Mouse (Mus musculus): ENCODE measurements at regions not wholly inside any gene's neighbourhood (a gene's known extent, or its start where the extent isn't known, plus 50 kb on each side); places are given as distances from the start of the nearest gene placed in this dataset.

DNA sequence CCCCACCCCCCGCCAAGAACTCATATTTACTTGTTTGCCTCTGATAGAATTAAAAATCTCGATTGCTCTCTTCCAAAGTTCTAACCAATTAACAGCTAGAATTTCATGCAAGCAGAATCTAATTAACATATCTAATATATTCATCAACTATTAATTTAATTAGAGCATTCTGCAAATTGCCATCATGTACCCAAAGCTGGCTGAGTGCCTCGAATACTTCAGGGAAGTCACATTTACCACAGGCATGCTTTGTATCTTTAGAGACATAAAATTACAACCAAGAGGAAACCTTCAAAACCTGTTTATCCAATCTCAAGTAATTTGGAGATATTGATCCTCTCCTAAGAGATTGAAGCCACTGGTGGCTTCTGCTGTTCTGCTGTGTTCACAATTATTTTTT lies 401.6 kb upstream of the Nmur2 start:
- Histone ChIP-seq H3K4me3 (ENCODE audit: low read depth, low read length) (no peak overlapping the region), H3K27ac (ENCODE audit: low read depth) (no peak overlapping the region), H3K9ac (replicated peaks) (no peak overlapping the region), H3K27me3 (ENCODE audit: insufficient read depth, low read length) (no peaks in the 10 kb centered on the region), H3K9me3 (ENCODE audit: low read length) (no peaks in the 10 kb centered on the region), H3K4me2 (ENCODE audit: low read depth, low read length) (no peak overlapping the region), H3K36me3 (replicated peaks; ENCODE audit: insufficient read depth, low read length) (no peaks in the 10 kb centered on the region), H3K4me1 (ENCODE audit: insufficient read depth) (no peaks in the 10 kb centered on the region)
- no peak for ATAC-seq
- 67% methylated on average over 3 of the region's 3 CpGs for WGBS (ENCODE audit: insufficient replicate concordance)
- DNase-seq = no peak
- TF ChIP-seq EP300 (IDR thresholded peaks at IDR 0.05; ENCODE audit: low read depth) (no peak), CTCF (IDR thresholded peaks at IDR 0.05; ENCODE audit: low read depth) (no peak)

DNA sequence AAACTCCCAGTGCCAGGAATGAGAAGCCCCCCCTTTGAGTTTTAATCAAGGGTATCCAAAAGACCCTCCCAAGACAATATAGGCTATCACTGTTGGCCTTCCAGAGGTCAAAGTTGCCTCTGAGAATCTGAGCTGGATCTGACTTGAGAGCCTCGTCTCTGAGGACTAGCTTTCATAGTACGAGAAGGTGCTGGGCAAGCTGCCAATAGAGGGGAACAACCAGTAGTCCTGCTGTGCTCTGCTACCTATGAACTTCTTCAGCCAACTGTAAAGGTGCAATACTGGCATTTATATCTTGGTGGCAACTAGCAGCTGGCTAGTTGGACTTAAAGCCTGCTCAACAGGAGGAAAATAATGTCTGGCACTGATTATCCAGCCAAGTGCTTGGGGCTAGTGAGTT lies 400.3 kb upstream of the Nmur2 start:
- Histone ChIP-seq H3K4me3 (ENCODE audit: low read depth, low read length) (no peak overlapping the region), H3K9ac (replicated peaks) (no peak overlapping the region), H3K9me3 (ENCODE audit: low read length) (no peaks in the 10 kb centered on the region), H3K27me3 (ENCODE audit: insufficient read depth, low read length) (no peaks in the 10 kb centered on the region), H3K4me1 (ENCODE audit: insufficient read depth) (no peaks in the 10 kb centered on the region), H3K36me3 (replicated peaks; ENCODE audit: insufficient read depth, low read length) (no peaks in the 10 kb centered on the region), H3K4me2 (ENCODE audit: low read depth, low read length) (no peak overlapping the region), H3K27ac (ENCODE audit: low read depth) (no peak overlapping the region)
- DNase-seq (no peak), ATAC-seq (no peak)
- TF ChIP-seq EP300 (IDR thresholded peaks at IDR 0.05; ENCODE audit: low read depth) = no peak
- no peak for TF ChIP-seq CTCF (IDR thresholded peaks at IDR 0.05; ENCODE audit: low read depth)
- 40% methylated on average over 2 of the region's 2 CpGs for WGBS (ENCODE audit: insufficient replicate concordance)

DNA sequence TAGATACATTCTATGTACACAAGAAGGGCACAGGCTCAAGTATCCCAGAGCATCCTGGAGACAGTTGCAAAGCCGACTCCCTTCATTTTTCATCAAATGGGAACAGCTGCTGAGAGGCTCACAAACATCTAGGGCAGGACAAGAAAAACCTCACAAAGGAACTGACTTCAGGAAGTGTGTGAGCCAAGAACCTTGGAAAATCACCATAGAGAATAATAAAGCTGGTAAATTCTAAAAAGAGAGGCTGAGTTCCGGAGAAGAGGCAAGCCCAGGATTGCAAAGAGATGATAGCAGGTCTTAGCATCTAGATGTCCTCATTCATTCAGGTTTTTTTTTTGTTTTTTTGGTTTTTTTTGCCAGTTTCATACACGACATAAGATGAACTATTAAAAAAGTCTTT lies 390.3 kb upstream of the Nmur2 start:
- TF ChIP-seq EP300 (IDR thresholded peaks at IDR 0.05; ENCODE audit: low read depth) (no peak), CTCF (IDR thresholded peaks at IDR 0.05; ENCODE audit: low read depth) (no peak)
- H3K9ac ChIP-seq (replicated peaks) = no peak overlapping the region
- 63% methylated on average over 3 of the region's 3 CpGs for WGBS (ENCODE audit: insufficient replicate concordance)
- DNase-seq (no peak), ATAC-seq (no peak)
- H3K4me3 ChIP-seq (ENCODE audit: low read depth, low read length) = no peak overlapping the region
- H3K27ac ChIP-seq (ENCODE audit: low read depth) = no peak overlapping the region
- H3K9me3 ChIP-seq (ENCODE audit: low read length) = no peaks in the 10 kb centered on the region
- H3K36me3 ChIP-seq (replicated peaks; ENCODE audit: insufficient read depth, low read length) = no peaks in the 10 kb centered on the region
- no peaks in the 10 kb centered on the region for H3K4me1 ChIP-seq (ENCODE audit: insufficient read depth)
- no peaks in the 10 kb centered on the region for H3K27me3 ChIP-seq (ENCODE audit: insufficient read depth, low read length)
- no peak overlapping the region for H3K4me2 ChIP-seq (ENCODE audit: low read depth, low read length)

DNA sequence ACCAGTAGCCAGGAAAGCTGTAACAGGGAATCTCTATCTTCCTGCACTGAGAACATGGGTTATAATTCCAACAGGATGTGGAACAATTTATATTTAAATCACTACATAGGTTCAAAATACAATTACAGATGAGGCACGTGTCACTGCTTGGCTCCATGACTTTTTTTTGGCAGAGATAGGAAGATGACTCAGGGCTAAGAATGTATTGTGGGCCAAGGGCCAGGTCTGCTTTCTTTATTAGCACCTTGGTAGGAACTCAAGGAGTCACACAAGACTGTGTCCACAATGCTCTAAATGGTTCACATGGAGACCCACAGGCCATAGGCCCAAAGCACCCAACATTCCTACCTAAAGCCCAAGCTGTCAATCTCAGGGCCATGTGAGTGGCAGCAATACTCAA lies 344.0 kb upstream of the Nmur2 start:
- H3K9ac ChIP-seq (replicated peaks) = no peak overlapping the region
- 41% methylated on average over 1 of the region's 1 CpGs for WGBS (ENCODE audit: insufficient replicate concordance)
- H3K36me3 ChIP-seq (replicated peaks; ENCODE audit: insufficient read depth, low read length) = no peaks in the 10 kb centered on the region
- no peak overlapping the region for H3K27ac ChIP-seq (ENCODE audit: low read depth)
- H3K4me2 ChIP-seq (ENCODE audit: low read depth, low read length) = no peak overlapping the region
- TF ChIP-seq EP300 (IDR thresholded peaks at IDR 0.05; ENCODE audit: low read depth) (no peak), CTCF (IDR thresholded peaks at IDR 0.05; ENCODE audit: low read depth) (no peak)
- H3K4me3 ChIP-seq (ENCODE audit: low read depth, low read length) = no peak overlapping the region
- H3K4me1 ChIP-seq (ENCODE audit: insufficient read depth) = no peaks in the 10 kb centered on the region
- no peaks in the 10 kb centered on the region for H3K27me3 ChIP-seq (ENCODE audit: insufficient read depth, low read length)
- DNase-seq = no peak
- no peak for ATAC-seq
- no peaks in the 10 kb centered on the region for H3K9me3 ChIP-seq (ENCODE audit: low read length)

DNA sequence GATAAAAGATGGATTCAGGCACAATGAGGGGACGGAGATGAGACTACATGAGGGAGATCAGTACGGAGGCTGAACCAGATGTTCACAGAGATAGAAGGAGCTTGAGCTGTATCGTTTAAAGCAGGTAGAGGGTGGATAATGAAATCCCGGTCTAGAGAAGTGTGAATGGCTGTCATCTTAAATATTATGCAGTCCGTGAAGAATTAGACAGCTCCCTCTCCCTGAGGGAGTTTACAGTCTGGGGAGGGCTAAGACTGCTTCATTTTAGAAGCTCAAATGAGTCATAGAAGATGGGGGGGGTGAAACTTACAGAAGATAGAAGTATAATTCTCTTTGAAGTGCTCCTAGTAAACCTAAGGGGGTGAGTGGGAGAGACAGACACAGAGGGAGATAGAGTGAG lies 336.7 kb upstream of the Nmur2 start:
- TF ChIP-seq EP300 (IDR thresholded peaks at IDR 0.05; ENCODE audit: low read depth) (no peak), CTCF (IDR thresholded peaks at IDR 0.05; ENCODE audit: low read depth) (no peak)
- ATAC-seq (no peak), DNase-seq (no peak)
- WGBS (ENCODE audit: insufficient replicate concordance) = 72% methylated on average over 5 of the region's 5 CpGs
- Histone ChIP-seq H3K9ac (replicated peaks) (no peak overlapping the region), H3K4me2 (ENCODE audit: low read depth, low read length) (no peak overlapping the region), H3K9me3 (ENCODE audit: low read length) (no peaks in the 10 kb centered on the region), H3K27ac (ENCODE audit: low read depth) (no peak overlapping the region), H3K4me3 (ENCODE audit: low read depth, low read length) (no peak overlapping the region), H3K36me3 (replicated peaks; ENCODE audit: insufficient read depth, low read length) (no peaks in the 10 kb centered on the region), H3K27me3 (ENCODE audit: insufficient read depth, low read length) (no peaks in the 10 kb centered on the region), H3K4me1 (ENCODE audit: insufficient read depth) (no peaks in the 10 kb centered on the region)

DNA sequence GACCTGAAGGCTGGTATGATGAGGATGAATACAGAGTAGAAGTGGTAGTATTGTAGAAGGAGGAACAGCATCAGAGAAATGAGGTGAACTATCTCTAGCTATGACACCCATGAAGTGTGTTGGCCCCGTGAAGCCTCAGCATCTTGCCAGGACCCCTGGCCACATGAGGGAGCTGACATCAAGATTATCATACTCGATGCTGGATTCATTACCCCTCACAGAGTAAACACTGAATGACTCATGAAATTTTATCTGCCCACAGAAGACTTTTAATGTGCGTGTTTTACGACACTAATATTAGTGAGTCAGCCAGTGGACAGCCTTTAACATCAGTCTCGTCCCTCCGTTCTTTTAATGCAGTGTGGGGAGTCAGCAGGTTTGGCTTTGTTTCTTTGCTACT lies 333.5 kb upstream of the Nmur2 start:
- Histone ChIP-seq H3K36me3 (replicated peaks; ENCODE audit: insufficient read depth, low read length) (no peaks in the 10 kb centered on the region), H3K9me3 (ENCODE audit: low read length) (no peaks in the 10 kb centered on the region), H3K27me3 (ENCODE audit: insufficient read depth, low read length) (no peaks in the 10 kb centered on the region), H3K9ac (replicated peaks) (no peak overlapping the region), H3K4me3 (ENCODE audit: low read depth, low read length) (no peak overlapping the region), H3K4me2 (ENCODE audit: low read depth, low read length) (no peak overlapping the region), H3K27ac (ENCODE audit: low read depth) (no peak overlapping the region), H3K4me1 (ENCODE audit: insufficient read depth) (no peaks in the 10 kb centered on the region)
- ATAC-seq (no peak), DNase-seq (no peak)
- WGBS (ENCODE audit: insufficient replicate concordance) = 57% methylated on average over 6 of the region's 6 CpGs
- TF ChIP-seq CTCF (IDR thresholded peaks at IDR 0.05; ENCODE audit: low read depth) (no peak), EP300 (IDR thresholded peaks at IDR 0.05; ENCODE audit: low read depth) (no peak)

DNA sequence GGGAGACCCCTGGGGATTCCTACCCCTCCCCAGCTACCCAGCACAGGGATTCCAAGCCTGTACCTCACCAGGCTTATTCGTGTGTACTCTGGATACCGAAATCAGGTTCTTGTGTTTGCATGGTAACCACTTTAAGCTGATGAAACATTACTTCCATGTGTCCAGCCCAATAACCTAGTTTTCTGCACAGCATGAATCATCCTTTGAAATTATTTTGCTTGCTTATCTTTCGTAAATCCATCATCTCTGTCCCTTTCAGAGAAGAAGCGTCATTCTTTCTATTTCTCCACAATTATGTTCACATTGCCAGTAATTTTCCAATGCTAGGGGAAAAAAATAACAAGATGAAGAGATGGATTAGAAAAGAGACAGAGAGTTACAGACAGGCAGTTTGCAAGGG lies 332.8 kb upstream of the Nmur2 start:
- Histone ChIP-seq H3K27me3 (ENCODE audit: insufficient read depth, low read length) (no peaks in the 10 kb centered on the region), H3K4me2 (ENCODE audit: low read depth, low read length) (no peak overlapping the region), H3K9ac (replicated peaks) (no peak overlapping the region), H3K36me3 (replicated peaks; ENCODE audit: insufficient read depth, low read length) (no peaks in the 10 kb centered on the region), H3K4me3 (ENCODE audit: low read depth, low read length) (no peak overlapping the region), H3K27ac (ENCODE audit: low read depth) (no peak overlapping the region), H3K9me3 (ENCODE audit: low read length) (no peaks in the 10 kb centered on the region), H3K4me1 (ENCODE audit: insufficient read depth) (no peaks in the 10 kb centered on the region)
- WGBS (ENCODE audit: insufficient replicate concordance) = 63% methylated on average over 4 of the region's 4 CpGs
- ATAC-seq (no peak), DNase-seq (no peak)
- no peak for TF ChIP-seq CTCF (IDR thresholded peaks at IDR 0.05; ENCODE audit: low read depth)
- no peak for TF ChIP-seq EP300 (IDR thresholded peaks at IDR 0.05; ENCODE audit: low read depth)
